Mouse (Mus musculus) heart, adult 2 months (tissue): Measurements from ENCODE around the gene Dcun1d2.

Experiments used
- CTCF ChIP-seq: fragments of 200-600 bp; IDR thresholded peaks from 2 replicates; pipeline ENCODE4 v1.8.1; 2022; ENCODE audit warnings: antibody characterized with exemption, mild to moderate bottlenecking, moderate library complexity
- POLR2A ChIP-seq: fragments of 200-500 bp; IDR thresholded peaks from 2 replicates; pipeline ENCODE4 v1.6.1; 2011; ENCODE audit warnings: mild to moderate bottlenecking, low read depth, low read length, control low read depth; ENCODE audit not compliant: insufficient read depth

DNA sequence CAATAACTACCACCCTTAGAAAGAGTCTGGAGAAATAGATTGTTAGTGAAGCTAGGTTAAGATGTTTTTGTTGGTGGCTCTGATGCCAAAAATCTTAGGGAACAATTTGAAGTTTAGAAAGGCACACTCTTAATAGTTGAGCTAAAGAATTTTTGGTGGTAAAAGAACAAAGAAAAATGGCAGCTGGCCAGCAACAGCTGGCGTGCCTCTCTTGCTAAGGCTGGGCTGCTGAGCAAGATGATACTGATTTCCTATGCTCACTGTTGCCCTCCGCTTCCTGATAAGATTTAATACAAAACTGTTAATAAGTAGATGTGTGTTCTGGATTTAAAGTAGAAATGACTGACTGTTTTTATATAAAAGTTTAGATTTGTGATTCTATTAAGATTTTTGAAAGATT is 20.4 kb downstream of the Dcun1d2 start:
- no peak for TF ChIP-seq POLR2A
- no peak for TF ChIP-seq CTCF
